In the genomic region with DNA sequence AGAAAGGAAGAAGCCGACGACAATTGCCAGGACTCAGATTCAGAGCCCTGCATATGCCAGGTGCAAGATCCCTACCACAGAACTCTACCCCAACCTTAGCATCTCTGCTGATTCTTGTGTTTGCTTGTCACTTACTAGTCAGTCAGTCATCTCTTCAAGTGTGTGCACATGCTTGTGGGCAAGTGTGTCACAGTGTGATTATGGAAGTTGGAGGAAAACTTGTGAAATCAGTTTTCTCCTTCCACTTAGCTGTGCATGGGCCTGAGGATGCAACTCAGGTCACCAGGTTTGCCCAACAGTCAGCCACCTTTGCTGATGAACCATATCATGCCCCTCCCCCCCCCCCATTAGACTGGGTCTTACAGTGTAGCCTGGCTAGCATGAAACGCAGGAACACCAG, we compare ENCODE assay signal across 27 mouse cellular contexts.
DNase-seq lines count a peak whose midpoint lies in the region; ATAC-seq and TF ChIP-seq lines count a peak whose summit lies in the region.
"Had no signal": no experiment of that assay in that cellular context is flagged by ENCODE, and none has a peak within 500 bp of the region (broad histone marks: within the 10 kb centered on the region; RNA-seq: fewer than 3 reads in every experiment).

No protein-coding gene starts in this region.

- ATAC-seq in lung, postnatal 0 days = peak; percentile 64
- ATAC-seq in granulocyte monocyte progenitor cell, adult 5-6 weeks (replicated peaks; ENCODE audit: poor library complexity, severe bottlenecking) = peak; percentile 74
- peak; percentile 60 for ATAC-seq in megakaryocyte progenitor cell, adult 5-6 weeks (replicated peaks; ENCODE audit: poor library complexity)
- ATAC-seq: activated CD4-positive, CD25-positive, alpha-beta regulatory T cell, adult 4 months; CD4-positive, CD25-positive, alpha-beta regulatory T cell, adult 4 months; forebrain, embryonic 14.5 days; forebrain, embryonic 16.5 days; Patski had no signal

- no peaks in the 10 kb centered on the region for H3K36me3 ChIP-seq in lung, postnatal 0 days (ENCODE audit: insufficient read depth, low read length)
- H3K36me3 ChIP-seq: embryonic facial prominence, embryonic 15.5 days had no signal

- H3K4me2 ChIP-seq in lung, postnatal 0 days (replicated peaks; ENCODE audit: low read depth, low read length) = no peak overlapping the region
- H3K4me2 ChIP-seq: embryonic facial prominence, embryonic 13.5 days; embryonic facial prominence, embryonic 15.5 days had no signal

- H3K9me3 ChIP-seq in lung, postnatal 0 days (ENCODE audit: low read length) = no peaks in the 10 kb centered on the region
- H3K9me3 ChIP-seq: embryonic facial prominence, embryonic 13.5 days; embryonic facial prominence, embryonic 15.5 days; forebrain, embryonic 10.5 days; G1E had no signal

- TF ChIP-seq CTCF in lung, postnatal 0 days (IDR thresholded peaks at IDR 0.05) = no peak

- H3K4me3 ChIP-seq in lung, postnatal 0 days (ENCODE audit: low read depth, low read length) = no peak overlapping the region
- H3K4me3 ChIP-seq: embryonic facial prominence, embryonic 13.5 days; embryonic facial prominence, embryonic 15.5 days; erythroblast, embryonic 14.5 days; forebrain, embryonic 10.5 days had no signal

- H3K27ac ChIP-seq in lung, postnatal 0 days (ENCODE audit: low read length) = no peak overlapping the region
- H3K27ac ChIP-seq: embryonic facial prominence, embryonic 13.5 days; embryonic facial prominence, embryonic 15.5 days; forebrain, embryonic 10.5 days had no signal

- H3K27me3 ChIP-seq in lung, postnatal 0 days (replicated peaks; ENCODE audit: insufficient read depth, low read length) = no peaks in the 10 kb centered on the region
- H3K27me3 ChIP-seq: CH12.LX; embryonic facial prominence, embryonic 13.5 days; embryonic facial prominence, embryonic 15.5 days; Patski had no signal

- DNase-seq in lung, postnatal 0 days (ENCODE audit: low spot score) = peak; percentile 39
- DNase-seq in lung, postnatal 4 days = no peak
- DNase-seq in layer of hippocampus, adult 8-10 months (ENCODE audit: low spot score in 2 of 2) = no peak
- DNase-seq in cerebellum, adult 11-12 months = no peak
- DNase-seq: adrenal gland, adult 8-10 months; adrenal gland, postnatal 14 days; adrenal gland, postnatal 36 days; B cell, adult 2 months; cerebellum, adult 18-20 months; cerebellum, adult 8-10 months; cerebellum, adult 9-11 months; cerebellum, postnatal 14 days; cerebellum, postnatal 36 days; embryo, embryonic 11 days had no signal

- TF ChIP-seq EP300 in lung, postnatal 0 days (IDR thresholded peaks at IDR 0.05) = no peak

- WGBS in lung, postnatal 0 days = 47% methylated on average over 3 of the region's 3 CpGs

- no peak overlapping the region for H3K9ac ChIP-seq in lung, postnatal 0 days (replicated peaks; ENCODE audit: low read depth)
- H3K9ac ChIP-seq: embryonic facial prominence, embryonic 13.5 days; embryonic facial prominence, embryonic 15.5 days had no signal

- H3K4me1 ChIP-seq in lung, postnatal 0 days (ENCODE audit: insufficient read depth, low read depth, low read length) = peaks cover 3% of the 10 kb centered on the region; the same call in 1 of the 2 replicates
